In genomic region chr5:65149706-65150105, GRCm38 (mm10) we compare ENCODE assay signal across 23 mouse cellular contexts. TPM values are rescaled to one million over a fixed set of nuclear protein-coding genes. Genes with fewer than 3 reads are reported as not detected.
"Had no signal": no experiment of that assay in that cellular context is flagged by ENCODE, and none has a peak within 500 bp of the region (broad histone marks: within the 10 kb centered on the region; RNA-seq: fewer than 3 reads in every experiment).

No protein-coding gene starts in this region.

- H3K36me3 ChIP-seq: intestine, embryonic 15.5 days had no signal

- H3K9me3 ChIP-seq: heart, embryonic 10.5 days; heart, embryonic 12.5 days; hindbrain, embryonic 10.5 days; hindbrain, embryonic 12.5 days; hindbrain, embryonic 15.5 days; intestine, embryonic 15.5 days; liver, embryonic 13.5 days; liver, embryonic 15.5 days had no signal

- H3K4me1 ChIP-seq: hindbrain, embryonic 10.5 days; hindbrain, embryonic 12.5 days; hindbrain, embryonic 15.5 days; intestine, embryonic 15.5 days; liver, embryonic 13.5 days; liver, embryonic 15.5 days had no signal

- H3K27ac ChIP-seq: gastrocnemius, adult 2 months; heart, embryonic 10.5 days; hindbrain, embryonic 10.5 days; hindbrain, embryonic 12.5 days; hindbrain, embryonic 15.5 days; intestine, embryonic 15.5 days; kidney, postnatal 0 days; left cerebral cortex, adult 2 months; liver, embryonic 13.5 days; liver, embryonic 15.5 days had no signal

- H3K27me3 ChIP-seq: heart, embryonic 12.5 days; hindbrain, embryonic 12.5 days; hindbrain, embryonic 15.5 days; intestine, embryonic 15.5 days; liver, embryonic 13.5 days; liver, embryonic 15.5 days had no signal

- ATAC-seq: forebrain, embryonic 16.5 days; inflammation-experienced regulatory T-cells, adult 6 months; intestine, embryonic 15.5 days; intestine, postnatal 0 days; liver, postnatal 0 days had no signal

- H3K9ac ChIP-seq: heart, embryonic 12.5 days; hindbrain, embryonic 12.5 days; hindbrain, embryonic 15.5 days; intestine, embryonic 15.5 days; liver, embryonic 13.5 days; liver, embryonic 15.5 days; liver, postnatal 0 days had no signal

- H3K4me3 ChIP-seq: gastrocnemius, adult 2 months; heart, embryonic 10.5 days; heart, embryonic 12.5 days; hindbrain, embryonic 10.5 days; hindbrain, embryonic 12.5 days; hindbrain, embryonic 15.5 days; intestine, embryonic 15.5 days; left cerebral cortex, adult 2 months; liver, embryonic 13.5 days; liver, embryonic 15.5 days had no signal

- H3K4me2 ChIP-seq: heart, embryonic 12.5 days; hindbrain, embryonic 12.5 days; hindbrain, embryonic 15.5 days; intestine, embryonic 15.5 days; liver, embryonic 11.5 days; liver, embryonic 13.5 days; liver, embryonic 15.5 days had no signal

- DNase-seq: gastrocnemius, adult 2 months; gastrocnemius, postnatal 10 days; gastrocnemius, postnatal 25 days; heart, adult 18-20 months; heart, postnatal 10 days; heart, postnatal 4 days; kidney, postnatal 4 days; liver, embryonic 13.5 days; liver, postnatal 0 days had no signal

RNA-seq across cellular contexts. Expression of gene Tmem156, which starts 57.8 kb away (rescaled TPM):
- polyA plus RNA-seq: heart, embryonic 14.5 days; hindbrain, embryonic 10.5 days; hindbrain, embryonic 12.5 days; hindbrain, embryonic 15.5 days had no signal
